Mouse (Mus musculus) yolk sac, embryonic 10.5 days (tissue): Measurements from ENCODE around the gene B430305J03Rik.

ENCODE experiments used
- DNase-seq: peaks from one replicate; pipeline ENCODE4 v3.0.0-alpha.2; 2017; ENCODE audit warnings: low spot score

The B430305J03Rik gene

DNA sequence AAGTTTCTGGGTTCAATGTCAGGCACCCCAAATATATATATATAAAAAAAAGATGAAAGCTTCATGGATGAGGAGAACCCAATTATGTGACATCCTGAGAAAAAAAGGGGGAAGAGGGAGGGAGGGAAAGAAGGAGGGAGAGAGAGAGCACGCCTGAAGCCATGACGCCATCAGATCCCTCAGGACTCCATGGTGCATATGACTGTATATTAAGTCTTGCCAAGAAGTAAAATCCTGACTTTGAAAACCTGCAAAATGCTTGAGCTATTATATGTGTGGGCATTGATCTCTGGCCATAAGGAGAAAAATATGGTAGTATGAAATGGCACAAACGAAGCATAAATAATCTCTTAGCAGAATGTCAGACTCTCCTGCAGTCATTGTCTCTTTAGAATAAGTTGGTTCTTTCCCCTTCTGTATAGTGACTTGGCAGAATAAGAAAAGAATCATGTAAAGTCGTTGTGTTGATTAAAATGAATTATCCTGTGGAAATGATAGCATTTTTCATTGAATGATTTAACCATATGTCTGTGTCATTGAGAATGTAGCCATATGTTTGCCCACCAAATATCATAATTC lies 17.6 kb downstream of the B430305J03Rik start:
- no peak for DNase-seq

DNA sequence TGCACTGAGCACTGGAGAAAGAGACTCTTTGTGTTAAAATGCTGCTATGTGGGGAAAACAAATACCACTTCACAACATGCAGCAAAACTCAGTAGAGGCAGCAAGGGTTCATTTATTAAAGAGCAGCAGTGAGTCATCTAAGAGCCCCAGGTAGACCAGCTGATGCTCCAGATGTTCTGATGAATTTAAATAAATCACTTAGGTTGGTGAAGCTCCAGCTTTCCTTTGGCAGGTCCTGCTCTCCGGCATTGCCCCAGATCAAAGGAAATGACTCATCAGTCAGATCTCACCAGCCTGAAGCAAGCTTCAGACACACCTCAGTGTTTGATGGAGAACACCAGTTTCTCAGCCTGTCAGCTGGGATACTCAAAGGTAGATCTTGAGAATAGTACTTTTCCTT lies 20.1 kb downstream of the B430305J03Rik start:
- no peak for DNase-seq

DNA sequence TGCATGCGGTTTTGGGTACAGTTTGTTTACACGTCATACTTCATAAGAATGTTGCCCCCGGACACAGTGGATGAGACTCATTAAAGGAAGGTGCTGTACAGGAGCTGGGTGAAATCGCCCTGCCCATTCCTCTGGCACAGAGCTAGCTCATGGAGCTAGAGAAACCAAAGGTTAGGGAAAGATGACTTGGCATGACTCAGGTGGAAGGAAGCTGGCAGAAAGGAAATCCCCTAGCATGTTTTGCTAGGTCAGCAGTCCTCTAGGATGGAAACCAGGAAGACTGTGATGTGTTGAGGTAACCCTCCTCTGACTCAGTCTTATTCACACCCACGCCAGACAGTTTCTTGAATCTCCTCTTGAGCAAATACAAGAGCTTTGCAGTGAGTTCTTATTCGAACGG lies 21.7 kb downstream of the B430305J03Rik start:
- DNase-seq, result peak; percentile 5

DNA sequence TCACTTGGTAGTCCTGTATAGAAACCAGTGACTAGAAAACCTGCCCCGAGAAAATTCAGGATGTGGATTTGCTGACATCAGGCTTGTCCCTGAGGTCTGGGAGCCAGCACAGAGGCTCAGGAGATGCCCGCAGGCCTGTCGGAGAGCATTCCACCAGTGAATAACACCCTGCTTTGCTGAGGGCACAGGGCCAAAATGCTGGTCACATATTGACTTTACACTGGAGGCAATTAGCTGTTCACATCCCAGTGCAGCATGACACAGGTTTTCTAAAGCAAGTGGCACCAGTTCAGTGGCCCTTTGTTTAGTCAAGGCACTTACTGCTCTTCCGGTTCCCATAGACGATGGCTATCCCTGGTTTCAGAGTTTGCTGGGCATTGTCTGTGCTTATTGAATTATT lies 25.4 kb downstream of the B430305J03Rik start:
- DNase-seq, result no peak

DNA sequence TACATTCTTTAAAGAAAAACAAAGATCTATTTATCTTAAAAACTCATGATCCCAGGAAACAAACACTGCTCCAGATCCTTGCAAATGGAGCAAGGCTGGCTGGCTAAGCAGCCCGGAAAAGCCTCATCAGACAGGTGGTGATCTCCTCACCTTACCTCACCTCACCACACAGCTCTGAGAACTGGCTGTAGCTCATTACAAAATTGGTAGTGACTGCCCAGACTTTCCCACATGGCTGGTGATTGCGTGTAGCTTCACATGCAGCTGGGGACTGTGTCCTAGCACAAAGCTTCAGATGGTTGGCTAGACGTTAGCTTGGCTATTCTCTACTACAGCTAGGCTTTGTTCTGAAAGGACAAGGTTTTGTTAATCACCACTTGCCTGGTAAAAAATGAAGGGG lies 28.5 kb downstream of the B430305J03Rik start:
- no peak for DNase-seq

DNA sequence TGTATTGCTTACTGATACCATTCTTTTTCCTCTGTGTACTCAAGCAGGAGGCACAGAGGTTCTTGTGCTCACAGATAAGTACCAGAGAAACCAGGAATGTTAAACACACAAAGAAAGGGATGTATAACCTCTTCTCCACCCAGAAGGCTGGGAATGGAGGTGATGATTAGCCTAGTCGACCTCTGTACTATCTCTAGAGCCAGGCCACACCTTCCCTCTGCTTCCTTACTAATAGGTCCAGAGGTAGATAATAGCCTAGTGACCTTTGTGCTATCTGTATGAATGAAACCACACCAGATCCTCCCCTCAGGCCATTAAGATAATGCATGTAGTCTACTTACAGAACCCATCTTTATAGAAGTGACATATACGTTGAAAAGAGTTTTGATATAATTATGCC lies 29.5 kb downstream of the B430305J03Rik start:
- DNase-seq, result peak; percentile 67

DNA sequence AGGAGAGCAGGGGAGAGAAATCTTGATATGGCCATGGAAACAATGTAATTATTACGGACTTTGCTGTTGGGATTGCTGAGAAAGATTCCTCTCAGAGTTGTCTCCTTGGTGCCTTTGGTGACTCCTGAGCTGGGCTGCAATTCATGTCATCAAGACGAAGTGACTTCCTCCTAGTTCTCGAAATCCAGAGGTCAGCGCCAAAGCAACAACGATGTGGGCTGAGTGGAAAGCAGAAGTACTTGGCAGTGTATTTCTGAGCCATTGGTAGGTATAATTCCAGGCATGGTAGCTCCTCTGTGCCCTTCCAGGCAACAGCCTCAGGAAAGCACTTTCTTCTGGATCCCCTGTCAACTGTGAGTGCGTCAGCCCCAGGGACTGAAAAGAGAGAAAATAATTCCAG lies 44.1 kb downstream of the B430305J03Rik start:
- DNase-seq, result no peak

DNA sequence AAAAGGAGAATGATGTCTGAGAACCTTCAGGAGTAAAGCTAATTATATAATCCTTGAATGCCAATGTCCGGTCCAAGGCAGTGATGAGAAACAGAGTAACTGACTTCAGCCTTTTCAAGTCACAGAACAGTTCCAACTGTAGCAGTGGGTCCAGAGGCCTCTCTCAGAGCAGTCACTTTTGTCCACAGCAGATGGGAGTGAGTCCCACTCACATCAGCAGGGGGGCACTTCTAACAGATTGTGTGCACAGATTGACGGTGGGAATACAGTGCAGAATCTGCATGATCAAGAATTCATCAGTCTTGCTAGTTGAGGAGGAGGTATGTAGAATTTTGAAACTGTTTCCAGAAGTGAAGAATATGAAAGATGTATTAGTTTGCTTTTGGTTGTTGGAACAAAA lies 45.7 kb downstream of the B430305J03Rik start:
- no peak for DNase-seq

DNA sequence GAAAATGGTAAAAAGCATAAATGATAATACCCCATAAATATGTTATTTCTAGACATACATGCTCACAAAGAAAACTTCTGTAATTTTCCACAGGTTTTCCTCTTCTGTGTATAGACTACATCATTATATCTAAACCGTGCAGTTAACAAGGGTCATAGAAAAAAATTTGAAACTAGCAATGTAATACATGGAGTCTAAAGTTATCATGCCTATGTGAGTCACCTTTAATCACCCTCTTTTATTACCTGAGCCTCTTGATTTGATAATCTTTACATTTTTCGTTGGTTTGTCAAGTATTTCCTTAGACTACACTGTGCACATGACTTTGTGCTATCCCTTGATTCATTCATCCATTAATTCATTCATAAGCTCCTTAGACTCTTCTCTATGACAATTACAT lies 50.7 kb downstream of the B430305J03Rik start:
- no peak for DNase-seq
